Mouse (Mus musculus) testis, adult 2 months (tissue): Measurements from ENCODE around the gene Pdgfc.

Experiments used
- CTCF ChIP-seq: fragments of 200-500 bp; IDR thresholded peaks from 2 replicates; pipeline ENCODE4 v1.5.1; 2012; ENCODE audit warnings: low read depth, mild to moderate bottlenecking, inconsistent platforms, low read length, moderate library complexity; ENCODE audit not compliant: control insufficient read depth, insufficient read depth, insufficient replicate concordance
- POLR2A ChIP-seq: fragments of 200-500 bp; IDR thresholded peaks from 2 replicates; pipeline ENCODE4 v1.6.1; 2012; ENCODE audit warnings: low read depth, mild to moderate bottlenecking, inconsistent platforms, low read length, moderate library complexity; ENCODE audit not compliant: control insufficient read depth

DNA sequence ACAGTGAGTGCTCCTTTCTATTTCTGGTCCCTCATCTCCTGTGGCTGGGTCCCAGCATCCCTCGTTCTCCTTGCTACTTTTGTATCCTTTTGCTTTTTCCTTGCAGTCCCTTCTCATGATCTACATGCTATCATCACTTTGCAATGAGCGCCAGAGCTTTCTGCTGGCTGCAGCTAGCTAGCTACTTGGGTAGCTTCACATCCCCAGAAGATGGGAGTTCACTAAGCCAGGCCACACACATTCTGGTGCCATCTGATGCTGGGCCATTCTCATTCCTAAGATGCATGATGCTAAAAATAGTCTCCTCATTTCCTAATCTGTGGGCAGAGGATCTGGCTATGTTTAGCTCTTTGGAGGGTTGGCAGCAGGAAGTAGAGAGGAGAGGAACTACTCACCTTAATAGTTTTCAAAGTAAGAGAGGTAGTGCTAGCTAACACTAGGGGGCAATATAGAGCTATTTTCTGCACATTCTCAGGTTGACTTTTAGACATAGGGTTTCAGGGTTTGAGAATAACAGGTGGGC, 3.0 kb downstream of the Pdgfc start:
- TF ChIP-seq CTCF (no peak), POLR2A (no peak)
